Mouse (Mus musculus) ES-E14 (cell line): Measurements from ENCODE around the gene Gm39566.

ENCODE experiments used
- HCFC1 ChIP-seq: IDR thresholded peaks from 2 replicates; pipeline ENCODE4 v1.6.1; 2012; ENCODE audit warnings: low read length, inconsistent platforms, borderline replicate concordance; ENCODE audit not compliant: insufficient read depth
- MAFK ChIP-seq: IDR thresholded peaks from 2 replicates; pipeline ENCODE4 v1.6.1; 2014; ENCODE audit warnings: mild to moderate bottlenecking, low read depth, low read length, inconsistent platforms; ENCODE audit not compliant: insufficient read depth
- ZC3H11A ChIP-seq: IDR thresholded peaks from 2 replicates; pipeline ENCODE4 v1.6.1; 2012; ENCODE audit warnings: low read depth, mild to moderate bottlenecking, inconsistent platforms, low read length, borderline replicate concordance

DNA sequence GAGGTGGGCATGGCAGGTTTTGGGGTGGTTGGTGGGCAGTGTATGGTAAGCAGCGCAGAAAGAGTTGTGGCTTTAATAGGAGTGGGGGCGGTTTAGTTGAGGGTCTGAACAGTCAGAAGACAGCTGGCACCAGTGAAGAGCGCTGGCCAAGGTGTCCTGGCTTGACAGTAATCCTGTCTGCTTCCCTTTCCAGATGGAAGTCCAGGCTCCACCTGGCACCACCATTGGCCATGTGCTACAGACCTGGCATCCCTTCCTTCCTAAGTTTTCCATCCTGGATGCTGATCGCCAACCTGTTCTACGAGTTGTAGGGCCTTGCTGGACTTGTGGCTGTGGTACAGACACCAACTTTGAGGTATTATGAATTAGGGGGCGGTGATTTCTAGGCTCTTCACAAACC is 32.9 kb upstream of the Gm39566 start:
- no peak for TF ChIP-seq ZC3H11A
- TF ChIP-seq HCFC1 = no peak
- TF ChIP-seq MAFK = no peak
